Mouse (Mus musculus) hematopoietic stem cell, adult 5-6 weeks (primary cell): ENCODE results near the gene Cdkl2. TPM values are rescaled to one million over a fixed set of nuclear protein-coding genes. Genes with fewer than 3 reads are reported as not detected.
A peak's percentile ranks its signal among the peaks of the same experiment; 100 is the strongest.

Source experiments
- ATAC-seq, 2 experiments: fragments of 125-278 bp in 1 of 2; replicated peaks in 1 of 2; 2 replicates each; pipeline ENCODE4 v1.8.0; 2016 to 2017; ENCODE audit warnings: inconsistent platforms in 2 of 2, mild to moderate bottlenecking in 2 of 2, moderate number of reproducible peaks in 2 of 2, low read depth in 1 of 2, moderate TSS enrichment in 1 of 2; ENCODE audit not compliant: low FRiP score in 2 of 2, poor library complexity in 2 of 2, severe bottlenecking in 2 of 2, insufficient read depth in 1 of 2, low TSS enrichment in 1 of 2
- total RNA-seq: library from RNA; stranded (forward); fragments of 172-1452, 232-1000 nt; gene quantifications from 2 replicates; pipeline ENCODE4 v1.2.3, GENCODE M21; 2017

The Cdkl2 gene
- total RNA-seq: 0.81 TPM in 1 of 2 replicates, not detected in the other

DNA sequence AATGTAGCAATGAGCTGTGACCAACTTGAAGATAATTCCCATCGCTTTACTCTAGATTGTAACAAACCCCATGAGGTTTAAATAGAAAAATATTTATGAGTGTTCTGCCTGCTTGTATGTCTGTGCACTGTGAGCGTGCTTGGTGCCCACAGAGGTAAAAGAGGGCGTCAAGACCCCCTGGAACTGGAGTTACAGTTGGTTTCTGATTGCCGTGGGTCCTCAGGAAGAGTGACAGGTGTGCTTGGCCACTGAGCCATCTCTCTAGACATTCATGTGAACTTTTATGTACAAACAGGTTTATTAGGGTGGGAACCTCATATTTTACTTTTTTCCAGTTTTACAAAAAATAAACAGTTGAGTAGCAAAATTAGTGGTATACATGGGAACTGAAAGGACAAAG lies at the start of gene Cdkl2:
TSS of gene Cdkl2 (minus strand) at position 101 of the 400 bp plus-strand sequence.
- no peak for ATAC-seq

DNA sequence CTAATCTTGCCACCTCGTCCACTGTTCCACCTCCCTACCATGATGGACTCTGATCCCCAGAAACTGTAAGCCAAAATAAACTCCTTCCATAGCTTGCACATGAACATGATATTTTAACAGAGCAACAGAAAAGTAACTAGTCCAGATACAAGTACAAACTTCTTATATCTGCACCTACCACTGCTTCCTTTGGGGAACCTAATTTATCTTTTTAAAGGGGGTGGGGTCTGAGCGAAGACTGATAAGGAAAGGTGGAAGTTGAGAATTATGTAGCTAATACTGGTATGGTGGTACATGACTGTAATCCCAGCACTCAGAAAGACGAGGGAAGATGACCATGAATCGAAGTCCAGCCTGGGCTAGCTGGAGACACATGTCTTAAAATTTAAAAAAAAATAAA lies 43.8 kb upstream of the Cdkl2 start:
- ATAC-seq: no peak

DNA sequence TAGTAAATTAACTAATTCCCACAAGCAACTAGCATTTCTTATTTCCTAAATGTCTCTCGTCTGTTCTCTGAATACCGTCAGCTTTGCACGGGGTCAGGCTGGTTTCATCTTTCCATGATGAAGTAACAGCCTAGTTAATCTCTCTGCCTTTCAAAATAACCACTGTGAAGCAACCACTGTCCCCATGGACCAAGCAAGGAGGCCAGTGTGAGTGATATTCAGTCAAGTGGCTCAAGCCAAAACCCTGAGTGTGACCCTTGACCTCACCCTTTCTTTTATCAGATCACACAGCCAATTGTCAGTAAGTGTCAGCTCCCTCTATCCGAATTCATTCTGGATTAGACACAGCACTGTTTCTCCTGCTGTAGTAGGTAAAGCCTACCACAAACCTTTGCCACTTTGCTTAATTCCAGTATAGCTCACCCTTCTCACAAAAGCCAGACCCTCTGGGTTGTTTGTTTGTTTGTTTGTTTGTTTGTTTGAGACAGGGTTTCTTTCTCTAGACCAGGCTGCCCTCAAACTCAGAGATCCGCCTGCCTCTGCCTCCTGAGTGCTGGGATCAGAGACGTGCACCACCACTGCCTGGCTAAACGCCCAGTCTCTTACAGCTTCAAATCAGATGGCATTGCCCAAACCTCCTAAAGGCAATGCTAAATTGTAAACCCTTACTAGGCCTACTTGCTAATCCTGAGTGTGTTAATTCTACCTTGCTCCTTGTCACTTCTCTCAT lies 42.3 kb upstream of the Cdkl2 start:
- no peak for ATAC-seq

GRCm38 (mm10) chr5:92085246-92085645 lies 41.6 kb upstream of the Cdkl2 start:
- ATAC-seq: no peak

- ATAC-seq: peak; percentile 95 to 96
Observed at GRCm38 (mm10) chr5:92083417-92084038, 39.8 kb upstream of the Cdkl2 start, which contains the start of gene G3bp2. G3bp2 (minus strand) TSS chr5:92083719.

DNA sequence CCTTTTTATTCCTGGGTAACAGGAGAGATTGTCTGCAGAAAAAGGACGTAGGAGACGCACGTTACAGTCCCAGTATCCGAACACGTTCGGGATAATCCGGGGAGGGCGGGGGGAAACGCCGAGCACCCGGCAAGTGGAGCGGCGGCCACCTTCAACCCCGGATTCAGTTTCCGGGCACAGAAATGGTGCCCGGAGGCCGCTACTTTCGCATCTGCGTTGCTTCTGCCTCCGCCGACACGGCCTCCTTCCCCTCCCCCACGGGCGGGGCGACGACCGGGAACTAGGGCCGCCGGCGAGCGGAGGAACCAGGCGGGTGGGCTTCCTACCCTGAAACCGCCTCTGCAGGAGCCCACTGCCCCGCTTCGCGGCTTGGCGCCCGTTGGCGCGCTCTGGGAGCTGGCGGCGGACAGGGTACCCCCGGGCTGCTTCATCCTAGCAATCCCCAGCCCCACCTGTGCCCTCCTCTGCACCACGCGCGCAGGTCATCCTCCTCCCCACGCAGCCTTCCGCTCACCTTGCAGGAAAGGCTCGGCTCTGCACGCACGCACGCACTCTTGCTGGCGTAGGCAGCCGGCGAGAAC lies 39.2 kb upstream of the Cdkl2 start:
- peak in 1 of 2 experiments; percentile 18; a peak in 1 of 4 replicates for ATAC-seq

DNA sequence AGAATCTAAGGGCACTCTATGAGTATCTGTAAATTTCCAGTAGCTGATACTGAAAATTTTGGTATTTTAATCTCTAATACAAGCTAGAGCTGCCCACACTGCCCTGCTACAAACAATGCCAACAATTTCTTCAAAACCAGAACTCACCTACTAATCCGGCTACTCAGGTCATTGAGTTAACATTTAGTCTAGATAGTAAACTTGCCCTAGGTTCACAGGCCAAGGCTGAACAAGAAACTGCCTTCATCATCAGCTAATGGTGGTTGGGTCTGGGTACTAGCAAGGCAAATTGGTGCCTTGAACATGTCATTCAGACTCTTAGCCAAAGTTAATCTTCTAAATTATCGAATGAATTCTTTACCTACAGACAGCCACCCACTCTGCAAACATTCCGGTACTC lies 37.6 kb upstream of the Cdkl2 start:
- ATAC-seq: no peak

DNA sequence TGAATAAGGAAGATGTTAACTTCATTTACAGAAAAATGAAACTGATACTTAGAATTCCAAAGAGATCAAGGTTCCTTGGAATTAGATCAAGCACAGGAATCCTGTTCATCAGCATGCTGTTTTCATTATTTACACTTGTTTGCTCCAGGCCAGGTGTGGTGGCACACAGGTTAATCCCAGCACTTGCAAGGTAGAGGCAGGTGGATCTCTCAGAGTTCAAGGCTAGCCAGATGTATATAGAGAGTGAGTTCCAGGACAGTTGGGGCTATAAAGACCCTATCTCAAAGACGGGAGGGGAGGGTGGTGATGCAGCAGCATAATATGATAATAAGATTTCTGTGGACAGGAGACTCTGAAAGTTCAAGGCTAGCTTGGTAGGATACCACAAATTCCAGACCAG lies 36.7 kb upstream of the Cdkl2 start:
- ATAC-seq: no peak

DNA sequence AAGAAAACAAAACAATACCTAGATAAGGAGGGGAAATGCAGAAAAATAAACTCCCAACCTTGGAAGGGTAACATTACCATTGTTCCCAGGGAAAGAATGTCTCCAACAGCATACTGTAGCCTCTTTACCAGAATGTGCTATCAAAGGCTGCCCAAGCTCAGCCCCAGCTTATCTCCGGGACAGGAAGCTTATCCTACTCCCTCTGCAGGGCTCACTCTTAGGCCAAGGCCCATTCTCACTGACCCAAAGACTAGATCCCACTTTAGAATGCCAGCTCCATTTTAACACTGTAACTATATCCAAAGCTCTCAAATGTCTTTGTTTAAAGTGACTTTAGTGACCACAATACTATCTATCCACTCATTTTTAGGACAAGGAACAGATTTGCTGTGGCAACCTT lies 35.6 kb upstream of the Cdkl2 start:
- no peak for ATAC-seq

DNA sequence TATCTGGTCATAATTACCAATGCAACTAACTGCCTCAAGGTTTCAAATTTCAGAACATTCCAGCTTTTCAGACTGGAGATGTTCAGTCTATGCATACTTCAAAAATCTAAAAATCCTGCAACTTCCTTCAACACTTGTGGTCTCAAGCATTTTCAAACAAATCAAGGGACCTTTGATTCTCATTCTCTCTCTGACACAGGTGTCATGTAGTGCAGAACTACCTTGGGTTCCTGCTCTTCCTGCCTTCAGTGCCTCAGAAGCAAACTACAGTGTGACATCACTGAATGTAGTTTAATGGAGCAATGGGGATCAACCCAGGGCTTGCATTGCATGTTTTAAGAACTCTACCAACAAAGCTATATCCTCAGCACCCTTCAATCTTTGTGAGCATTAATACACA lies 35.1 kb upstream of the Cdkl2 start:
- ATAC-seq: no peak

DNA sequence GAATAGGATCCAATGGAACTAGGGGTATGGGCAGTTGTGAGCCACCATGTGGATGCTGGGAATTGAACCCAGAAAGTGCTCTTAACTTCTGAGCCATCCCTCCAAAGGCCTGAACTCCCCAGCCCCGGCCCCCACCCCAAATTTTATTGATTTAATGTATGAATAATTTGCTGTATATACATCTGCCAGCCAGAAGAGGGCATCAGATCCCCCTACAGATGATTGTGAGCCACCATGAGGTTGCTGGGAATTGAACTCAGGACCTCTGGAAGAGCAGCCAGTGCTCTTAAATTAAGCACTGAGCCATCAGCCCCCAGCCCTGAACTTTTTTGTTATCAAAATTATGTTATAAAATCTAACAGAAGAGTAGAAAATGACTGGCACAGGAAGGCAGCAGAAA lies 32.6 kb upstream of the Cdkl2 start:
- ATAC-seq: no peak

DNA sequence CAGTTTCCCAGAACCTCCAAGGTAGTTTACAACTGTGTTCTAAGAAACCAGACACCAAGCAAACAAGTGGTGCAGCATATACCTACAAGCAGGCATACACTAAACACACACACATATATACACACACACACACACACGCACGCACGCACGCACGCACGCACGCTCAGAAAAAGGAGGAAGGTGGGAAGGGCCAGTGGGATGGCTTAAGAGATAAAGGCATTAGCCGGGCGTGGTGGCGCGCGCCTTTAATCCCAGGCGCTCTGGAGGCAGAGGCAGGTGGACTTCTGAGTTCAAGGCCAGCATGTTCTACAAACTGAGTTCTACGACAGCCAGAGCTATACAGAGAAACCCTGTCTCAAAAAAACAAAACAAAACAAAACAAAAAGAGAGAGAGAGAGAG lies 30.4 kb upstream of the Cdkl2 start:
- ATAC-seq: no peak

GRCm38 (mm10) chr5:92063192-92063591 lies 19.5 kb upstream of the Cdkl2 start:
- no peak for ATAC-seq

DNA sequence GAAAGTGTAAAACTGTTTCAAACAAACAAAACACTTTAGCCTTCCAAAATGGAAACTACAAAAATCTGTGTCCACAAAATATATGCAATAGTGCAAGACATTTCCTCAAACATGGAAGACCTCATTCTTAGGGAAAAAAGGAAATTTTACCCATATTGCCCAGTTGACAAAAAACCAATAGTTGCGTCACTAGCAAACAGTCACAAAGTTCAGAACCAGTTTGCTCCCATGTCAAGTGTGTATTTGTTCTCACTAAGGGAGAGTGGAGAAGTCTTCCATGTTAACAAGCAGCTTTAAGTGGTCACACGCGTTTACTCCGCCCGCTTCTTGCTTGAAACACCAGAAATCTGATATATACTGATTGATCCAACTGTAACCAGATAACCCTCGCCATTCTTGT lies 9.2 kb upstream of the Cdkl2 start:
- no peak for ATAC-seq

- no peak for ATAC-seq
Observed at GRCm38 (mm10) chr5:92050419-92050818, 6.7 kb upstream of the Cdkl2 start.

DNA sequence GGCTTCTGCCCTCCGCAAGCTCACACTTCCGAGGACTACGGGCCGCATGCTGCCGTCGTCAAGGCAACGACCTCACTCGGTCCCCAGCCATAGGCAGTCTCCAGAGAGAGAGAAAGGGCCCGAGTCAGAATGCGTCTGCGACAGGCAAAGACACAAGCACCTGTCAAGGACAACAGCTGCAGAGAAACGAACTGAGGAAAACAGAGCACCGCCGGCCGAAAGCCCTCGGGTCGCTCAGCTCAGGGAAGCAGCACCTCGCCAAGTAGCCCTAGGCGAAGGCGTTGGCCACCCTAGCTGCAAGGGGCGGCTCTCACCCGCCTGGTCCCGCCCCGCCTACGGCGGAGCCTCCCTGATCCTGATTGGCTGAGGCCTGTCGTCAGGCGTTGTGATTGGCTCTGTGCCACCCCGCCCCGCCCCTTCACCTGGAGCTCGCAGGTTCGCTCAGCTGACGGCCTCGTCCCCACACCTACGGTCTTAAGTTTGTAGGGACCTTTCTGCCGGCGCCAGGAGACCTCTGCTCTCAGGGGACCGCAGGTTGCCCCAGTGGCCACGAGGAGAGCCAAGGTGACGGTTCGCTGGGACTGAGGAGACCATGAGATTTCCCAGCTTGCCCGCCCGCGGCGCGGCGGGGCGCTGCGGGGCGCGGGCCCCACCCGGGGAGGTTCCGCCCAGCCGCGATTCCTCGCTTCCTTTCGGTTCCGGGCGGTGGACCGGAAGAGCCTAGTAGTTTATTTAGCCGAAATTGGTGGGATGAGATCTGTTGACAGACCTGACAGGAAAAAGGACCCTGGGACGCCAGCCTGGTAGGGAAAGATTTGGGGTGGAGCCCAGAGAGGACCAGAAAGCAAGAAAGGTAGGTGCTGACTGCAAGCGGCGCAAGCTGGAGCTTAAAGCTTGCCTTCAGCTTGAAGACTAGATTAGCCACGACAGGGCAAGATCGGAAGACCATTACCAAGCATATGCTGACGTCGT lies 1.0 kb downstream of the Cdkl2 start:
- peak; percentile 98 to 99 for ATAC-seq

GRCm38 (mm10) chr5:92019960-92020359 lies 23.7 kb downstream of the Cdkl2 start:
- no peak for ATAC-seq

DNA sequence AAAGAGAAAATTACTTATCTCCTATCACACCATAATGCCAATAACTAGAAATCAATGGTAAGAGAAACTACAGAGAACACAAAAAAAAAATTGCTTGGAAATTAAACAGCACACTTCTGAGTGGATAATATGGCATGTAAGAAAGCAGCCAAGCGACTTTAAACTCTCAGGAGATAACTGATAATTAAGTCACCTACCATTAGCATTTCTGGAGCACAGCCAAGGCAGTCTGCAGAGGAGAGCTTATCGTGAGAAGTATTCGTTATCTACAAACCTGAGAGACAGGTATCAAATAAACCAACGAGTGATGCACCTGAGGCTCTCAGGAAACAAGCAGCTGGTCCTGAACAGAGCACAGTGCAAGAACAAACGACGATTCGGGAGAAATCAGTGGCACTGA lies 31.9 kb downstream of the Cdkl2 start:
- ATAC-seq: no peak
